10 mouse cellular contexts compared by ENCODE assay signal in the genomic region with DNA sequence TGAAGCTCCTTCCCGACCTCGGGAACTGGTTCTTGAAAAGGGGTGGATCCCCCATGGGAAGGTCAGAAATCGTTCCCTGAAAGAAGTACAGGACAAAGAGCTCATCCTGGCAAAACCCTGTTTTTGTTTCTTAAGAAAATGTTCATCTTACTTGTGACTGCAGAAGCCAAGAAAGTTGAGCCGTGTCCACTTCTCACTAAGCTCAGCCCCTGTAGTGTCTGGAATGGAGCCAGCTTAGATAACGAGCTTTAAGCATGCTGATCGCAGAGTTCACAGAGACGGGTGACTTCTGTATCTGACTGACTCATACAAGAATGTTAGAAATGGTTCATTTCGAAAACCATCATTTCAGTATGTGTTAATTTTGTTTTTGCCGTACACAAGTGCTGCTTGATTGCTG.
DNase-seq lines count a peak whose midpoint lies in the region; ATAC-seq and TF ChIP-seq lines count a peak whose summit lies in the region.
"Had no signal": no experiment of that assay in that cellular context is flagged by ENCODE, and none has a peak within 500 bp of the region (broad histone marks: within the 10 kb centered on the region; RNA-seq: fewer than 3 reads in every experiment).

No protein-coding gene starts in this region.

- no peaks in the 10 kb centered on the region for H3K27me3 ChIP-seq in lung, embryonic 14.5 days (ENCODE audit: insufficient read depth, low read length)
- H3K27me3 ChIP-seq: embryonic facial prominence, embryonic 15.5 days; liver, embryonic 15.5 days had no signal

- 0 out of 2 replicates have a peak overlapping the region, but pooled peaks have one; percentile 27 for H3K27ac ChIP-seq in lung, embryonic 14.5 days (ENCODE audit: low read depth)
- H3K27ac ChIP-seq: embryonic facial prominence, embryonic 15.5 days had no signal

- H3K4me3 ChIP-seq in lung, embryonic 14.5 days (ENCODE audit: low read depth, low read length) = no peak overlapping the region
- no peak overlapping the region for H3K4me3 ChIP-seq in lung, adult 2 months (replicated peaks; ENCODE audit: extremely low read depth, low read depth, low read length)
- H3K4me3 ChIP-seq: embryonic facial prominence, embryonic 15.5 days; liver, embryonic 15.5 days had no signal

- no peaks in the 10 kb centered on the region for H3K4me1 ChIP-seq in lung, embryonic 14.5 days (ENCODE audit: insufficient read depth)
- peaks cover 5% of the 10 kb centered on the region for H3K4me1 ChIP-seq in lung, adult 2 months (ENCODE audit: control insufficient read depth, insufficient read depth, low read length)
- H3K4me1 ChIP-seq: embryonic facial prominence, embryonic 15.5 days had no signal

- H3K9ac ChIP-seq in lung, embryonic 14.5 days = no peak overlapping the region
- H3K9ac ChIP-seq: embryonic facial prominence, embryonic 15.5 days; liver, embryonic 15.5 days had no signal

- no peak for TF ChIP-seq POLR2A in lung, adult 2 months (IDR thresholded peaks at IDR 0.05; ENCODE audit: borderline replicate concordance, extremely low read depth, low read depth, low read length)

- no peak overlapping the region for H3K4me2 ChIP-seq in lung, embryonic 14.5 days
- H3K4me2 ChIP-seq: embryonic facial prominence, embryonic 15.5 days; liver, embryonic 15.5 days had no signal

- peak; percentile 36 for DNase-seq in adrenal gland, postnatal 10 days
- DNase-seq in adrenal gland, postnatal 25 days = no peak
- DNase-seq in lung, embryonic 14.5 days = peak; percentile 86
- no peak for DNase-seq in lung, adult 2 months
- peak; percentile 51 for DNase-seq in brain, adult 2 months (ENCODE audit: low read depth, low spot score)
- peak; percentile 53 for DNase-seq in heart, postnatal 4 days
- no peak for DNase-seq in thymus, postnatal 14 days
- DNase-seq in left cerebral cortex, postnatal 10 days (ENCODE audit: extremely low spot score in 1 of 2, low spot score in 2 of 2) = no peak

- no peaks in the 10 kb centered on the region for H3K9me3 ChIP-seq in lung, embryonic 14.5 days (ENCODE audit: low read depth, low read length)
- H3K9me3 ChIP-seq: embryonic facial prominence, embryonic 15.5 days; liver, embryonic 15.5 days had no signal

- TF ChIP-seq CTCF in lung, embryonic 14.5 days (IDR thresholded peaks at IDR 0.05; ENCODE audit: low read depth) = no peak
- TF ChIP-seq CTCF in lung, adult 2 months (IDR thresholded peaks at IDR 0.05; ENCODE audit: insufficient read depth, low read length) = no peak

- ATAC-seq in lung, embryonic 14.5 days (ENCODE audit: insufficient read depth) = peak; percentile 64; the same call in 1 of the 2 replicates

- intact Hi-C loops in left cerebral cortex, postnatal 10 days (cut with DNase I) = no loop called here

- WGBS in lung, embryonic 14.5 days = 39% methylated on average over 9 of the region's 9 CpGs
- 46% methylated on average over 9 of the region's 9 CpGs for WGBS in lung, adult 2 months

- H3K36me3 ChIP-seq in lung, embryonic 14.5 days (ENCODE audit: insufficient read depth) = peaks cover 3% of the 10 kb centered on the region; the same call in 1 of the 2 replicates
- H3K36me3 ChIP-seq: embryonic facial prominence, embryonic 15.5 days; liver, embryonic 15.5 days had no signal

Comparison
In these comparisons a context has a peak if more than half of its experiments do, and no peak if none do; other contexts are left out.
1. DNase-seq: peak in adrenal gland, postnatal 10 days (single experiment), lung, embryonic 14.5 days (single experiment), brain, adult 2 months (single experiment) and heart, postnatal 4 days (single experiment); none in adrenal gland, postnatal 25 days (single experiment), lung, adult 2 months (single experiment), thymus, postnatal 14 days (single experiment) and left cerebral cortex, postnatal 10 days (0 of 2).